Mouse (Mus musculus): ENCODE measurements at regions not wholly inside any gene's neighbourhood (a gene's known extent, or its start where the extent isn't known, plus 50 kb on each side); places are given as distances from the start of the nearest gene placed in this dataset.

GRCm38 (mm10) chr1:76957411-76957810, 557.5 kb downstream of the Epha4 start:
- DNase-seq: no peak

- DNase-seq: peak; percentile 35 to 52
Observed at GRCm38 (mm10) chr1:76958706-76959105, 556.2 kb downstream of the Epha4 start.

GRCm38 (mm10) chr1:76972454-76972853, 542.4 kb downstream of the Epha4 start:
- DNase-seq: no peak

- DNase-seq: no peak
Observed at GRCm38 (mm10) chr1:76975077-76975945, 539.6 kb downstream of the Epha4 start.

- no peak for DNase-seq
Observed at GRCm38 (mm10) chr1:76980498-76981152, 534.3 kb downstream of the Epha4 start.

- DNase-seq: no peak
Observed at GRCm38 (mm10) chr1:76993776-76994175, 521.1 kb downstream of the Epha4 start.

- no peak for DNase-seq
Observed at GRCm38 (mm10) chr1:77008001-77008400, 506.9 kb downstream of the Epha4 start.

- peak; percentile 64 to 68 for DNase-seq
Observed at GRCm38 (mm10) chr1:77010608-77011214, 504.2 kb downstream of the Epha4 start.

- DNase-seq: peak; percentile 22 to 44
Observed at GRCm38 (mm10) chr1:77027656-77028055, 487.2 kb downstream of the Epha4 start.

- peak; percentile 52 to 57 for DNase-seq
Observed at GRCm38 (mm10) chr1:77028216-77028615, 486.7 kb downstream of the Epha4 start.

GRCm38 (mm10) chr1:77029091-77029490, 485.8 kb downstream of the Epha4 start:
- DNase-seq: peak in 1 of 2 experiments; percentile 23

- DNase-seq: peak; percentile 89 to 91
Observed at GRCm38 (mm10) chr1:77043749-77044564, 470.9 kb downstream of the Epha4 start.

- no peak for DNase-seq
Observed at GRCm38 (mm10) chr1:77048720-77049406, 466.0 kb downstream of the Epha4 start.

GRCm38 (mm10) chr1:77051239-77051638, 463.6 kb downstream of the Epha4 start:
- DNase-seq: no peak

GRCm38 (mm10) chr1:77053837-77054540, 460.9 kb downstream of the Epha4 start:
- DNase-seq: peak; percentile 92 to 95

GRCm38 (mm10) chr1:77062468-77062867, 452.4 kb downstream of the Epha4 start:
- no peak for DNase-seq

- no peak for DNase-seq
Observed at GRCm38 (mm10) chr1:77073071-77073470, 441.8 kb downstream of the Epha4 start.

GRCm38 (mm10) chr1:77074926-77075885, 439.7 kb downstream of the Epha4 start:
- DNase-seq: peak; percentile 82 to 90

GRCm38 (mm10) chr1:77080767-77081166, 434.1 kb downstream of the Epha4 start:
- DNase-seq: no peak

- DNase-seq: peak; percentile 73 to 78
Observed at GRCm38 (mm10) chr1:77081660-77082059, 433.2 kb downstream of the Epha4 start.
